Mouse (Mus musculus): Measurements from ENCODE around the gene Olfr109.

The Olfr109 gene

GRCm38 (mm10) chr17:37458616-37459015, at the start of gene Olfr109:
Olfr109 (plus strand) TSS chr17:37458916.
- DNase-seq (ENCODE audit: low spot score): no peak

GRCm38 (mm10) chr17:37413380-37413779, 45.3 kb upstream of the Olfr109 start:
- no peak for DNase-seq (ENCODE audit: low spot score)

- no peak for DNase-seq (ENCODE audit: low spot score)
These were observed 13.5 kb upstream of the Olfr109 start, which contains the start of gene Olfr108 for GRCm38 (mm10) chr17:37445180-37445579. Olfr108 (plus strand) TSS chr17:37445480.

- no peak for DNase-seq (ENCODE audit: low spot score)
These were observed 24.7 kb downstream of the Olfr109 start, which contains the start of gene H2-M2 for GRCm38 (mm10) chr17:37483452-37483851. H2-M2 (minus strand) TSS chr17:37483552.

- DNase-seq (ENCODE audit: low spot score): no peak
These were observed 33.3 kb downstream of the Olfr109 start, which contains the start of gene Olfr110 for GRCm38 (mm10) chr17:37491930-37492518. Olfr110 (plus strand) TSS chr17:37492468.

- no peak for DNase-seq (ENCODE audit: low spot score)
These were observed 49.0 kb downstream of the Olfr109 start, which contains the start of gene Olfr111 for GRCm38 (mm10) chr17:37507730-37508129. Olfr111 (plus strand) TSS chr17:37508030.

Data from embryo, embryonic 10 days (tissue).